Mouse (Mus musculus): Measurements from ENCODE around the gene Srsf1. TPM values are rescaled to one million over a fixed set of nuclear protein-coding genes. Genes with fewer than 3 reads are reported as not detected.
A peak's percentile ranks its signal among the peaks of the same experiment; 100 is the strongest.
"Not testable (repeated sequence)": the region's sequence is repeated elsewhere in the genome, so short reads cannot be mapped to it uniquely, and the experiment has no call there.

Srsf1 gene
- total RNA-seq, 2 experiments from 2014 or later = 219 to 225 TPM

GRCm38 (mm10) chr11:88037386-88037785 is 9.8 kb upstream of the Srsf1 start:
- DNase-seq (ENCODE audit: low spot score in 2 of 2) = no peak

GRCm38 (mm10) chr11:88039066-88039465 is 8.1 kb upstream of the Srsf1 start:
- DNase-seq (ENCODE audit: low spot score in 2 of 2) = no peak

GRCm38 (mm10) chr11:88044314-88044713 is 2.9 kb upstream of the Srsf1 start:
- DNase-seq (ENCODE audit: low spot score in 2 of 2) = no peak

- not testable (repeated sequence) for DNase-seq (ENCODE audit: low spot score in 2 of 2)
Measured at GRCm38 (mm10) chr11:88045159-88045558, 2.0 kb upstream of the Srsf1 start.

GRCm38 (mm10) chr11:88045878-88046277 is 1.3 kb upstream of the Srsf1 start:
- DNase-seq (ENCODE audit: low spot score in 2 of 2) = no peak

GRCm38 (mm10) chr11:88046323-88046937 is 743 bp upstream of the Srsf1 start:
- DNase-seq (ENCODE audit: low spot score in 2 of 2) = no peak

GRCm38 (mm10) chr11:88047871-88048531 is 828 bp downstream of the Srsf1 start:
- peak; percentile 54 to 70 for DNase-seq (ENCODE audit: low spot score in 2 of 2)

GRCm38 (mm10) chr11:88048961-88049670 is 1.9 kb downstream of the Srsf1 start:
- no peak for DNase-seq (ENCODE audit: low spot score in 2 of 2)

- no peak for DNase-seq (ENCODE audit: low spot score in 2 of 2)
Measured at GRCm38 (mm10) chr11:88049732-88050131, 2.6 kb downstream of the Srsf1 start.

- DNase-seq (ENCODE audit: low spot score in 2 of 2) = no peak
Measured at GRCm38 (mm10) chr11:88052638-88053037, 5.5 kb downstream of the Srsf1 start.

GRCm38 (mm10) chr11:88053821-88054220 is 6.6 kb downstream of the Srsf1 start:
- no peak for DNase-seq (ENCODE audit: low spot score in 2 of 2)

GRCm38 (mm10) chr11:88054589-88054988 is 7.4 kb downstream of the Srsf1 start:
- peak in 1 of 2 experiments; percentile 59 for DNase-seq (ENCODE audit: low spot score in 2 of 2)

- DNase-seq (ENCODE audit: low spot score in 2 of 2) = no peak
Measured at GRCm38 (mm10) chr11:88055777-88056176, 8.6 kb downstream of the Srsf1 start.

- no peak for DNase-seq (ENCODE audit: low spot score in 2 of 2)
Measured at GRCm38 (mm10) chr11:88057788-88058187, 10.6 kb downstream of the Srsf1 start.

GRCm38 (mm10) chr11:88059141-88059540 is 12.0 kb downstream of the Srsf1 start:
- peak in 1 of 2 experiments; percentile 61 for DNase-seq (ENCODE audit: low spot score in 2 of 2)

- DNase-seq (ENCODE audit: low spot score in 2 of 2) = no peak
Measured at GRCm38 (mm10) chr11:88061892-88062625, 14.9 kb downstream of the Srsf1 start.

GRCm38 (mm10) chr11:88065732-88066131 is 18.6 kb downstream of the Srsf1 start:
- no peak for DNase-seq (ENCODE audit: low spot score in 2 of 2)

GRCm38 (mm10) chr11:88067191-88067585 is 20.0 kb downstream of the Srsf1 start:
- DNase-seq (ENCODE audit: low spot score in 2 of 2) = no peak

- peak; percentile 55 to 67 for DNase-seq (ENCODE audit: low spot score in 2 of 2)
Measured at GRCm38 (mm10) chr11:88067586-88068410, 20.6 kb downstream of the Srsf1 start, which contains the start of gene Vezf1. Vezf1 (plus strand) TSS chr11:88068279.

GRCm38 (mm10) chr11:88068411-88069245 is 21.5 kb downstream of the Srsf1 start:
- DNase-seq (ENCODE audit: low spot score in 2 of 2) = peak in 1 of 2 experiments; percentile 43

Data from layer of hippocampus, adult 18-20 months (tissue).